Mouse (Mus musculus) layer of hippocampus, postnatal 36 days (tissue): ENCODE measurements around the gene Gm5483. TPM values are rescaled to one million over a fixed set of nuclear protein-coding genes. Genes with fewer than 3 reads are reported as not detected.
"Not testable (repeated sequence)": the region's sequence is repeated elsewhere in the genome, so short reads cannot be mapped to it uniquely, and the experiment has no call there.

ENCODE experiments used
- DNase-seq, 2 experiments: peaks; one replicate each; pipeline ENCODE4 v3.0.0; 2022
- total RNA-seq, 2 experiments: library from RNA; stranded (reverse); gene quantifications; 2 replicates each; pipeline ENCODE4 v1.2.3; 2021

Gene Gm5483
- not detected for total RNA-seq

- DNase-seq: not testable (repeated sequence)
Observed at GRCm38 (mm10) chr16:36183912-36184311, at the start of gene Gm5483. Gene Gm5483 (plus strand): TSS chr16:36184212.

GRCm38 (mm10) chr16:36138201-36138600, 45.8 kb upstream of the Gm5483 start:
- no peak for DNase-seq

GRCm38 (mm10) chr16:36156402-36156975, 27.5 kb upstream of the Gm5483 start, which contains the start of gene Stfa2l1:
Gene Stfa2l1 (plus strand): TSS chr16:36156811.
- no peak for DNase-seq

GRCm38 (mm10) chr16:36167841-36168240, 16.2 kb upstream of the Gm5483 start:
- DNase-seq: not testable (repeated sequence)

GRCm38 (mm10) chr16:36176108-36176507, 7.9 kb upstream of the Gm5483 start:
- no peak for DNase-seq

GRCm38 (mm10) chr16:36179910-36180309, 4.1 kb upstream of the Gm5483 start:
- DNase-seq: no peak

DNA sequence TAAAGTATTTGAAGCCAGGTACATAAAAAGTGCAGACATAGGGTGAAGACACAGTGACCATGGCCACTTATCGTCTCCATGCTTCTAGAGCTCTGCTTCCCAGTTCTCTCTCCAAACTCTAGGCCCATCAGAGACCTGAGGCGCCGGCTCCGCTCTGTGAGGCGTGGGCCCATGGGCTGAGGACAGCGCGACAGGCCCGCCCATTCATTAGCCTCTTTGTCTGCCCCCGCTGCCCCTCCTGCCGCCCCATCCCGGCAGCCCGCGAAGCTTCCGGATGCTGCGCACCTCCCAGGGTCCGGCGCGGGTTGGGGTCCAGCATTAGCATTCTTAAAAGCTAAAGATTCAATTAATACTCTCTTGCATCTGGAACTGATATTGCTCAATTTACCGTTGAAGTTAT, 15.2 kb downstream of the Gm5483 start:
- no peak for DNase-seq

GRCm38 (mm10) chr16:36203846-36204245, 19.8 kb downstream of the Gm5483 start:
- no peak for DNase-seq

GRCm38 (mm10) chr16:36205684-36206083, 21.7 kb downstream of the Gm5483 start:
- not testable (repeated sequence) for DNase-seq

- no peak for DNase-seq
Observed at GRCm38 (mm10) chr16:36209967-36210453, 26.0 kb downstream of the Gm5483 start, which contains the start of gene Gm5416. Gene Gm5416 (plus strand): TSS chr16:36210403.

DNA sequence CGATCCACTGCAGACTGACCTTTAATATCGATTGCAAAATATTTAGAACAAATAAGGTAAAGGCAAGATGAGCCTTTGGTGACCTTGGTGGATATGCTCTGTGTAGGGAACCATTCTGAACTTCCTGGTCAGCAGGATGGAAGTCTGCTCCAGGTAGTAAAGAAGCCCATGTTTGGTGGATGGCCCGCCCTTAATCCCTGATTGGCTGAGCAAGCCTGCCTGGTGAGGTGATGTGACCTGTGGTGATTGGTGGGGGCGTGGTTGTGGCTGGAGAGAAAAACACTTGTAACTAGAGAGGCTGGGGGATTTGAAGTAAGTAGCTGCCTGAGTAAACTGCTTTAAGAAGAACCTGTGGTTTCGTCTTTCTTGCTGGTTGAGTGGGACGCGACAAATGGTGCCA, 37.2 kb downstream of the Gm5483 start, which contains the start of gene 2010005H15Rik:
Gene 2010005H15Rik (plus strand): TSS at position 301 of the 400 bp plus-strand sequence.
- not testable (repeated sequence) for DNase-seq

Other genes with a start within 250 kb of the Gm5483 start
- 1 to 10 TPM; 3.2 to 3.3 TPM for gene Parp9, start 245.7 kb upstream of the Gm5483 start, total RNA-seq
- gene Dtx3l, start 245.1 kb upstream of the Gm5483 start, total RNA-seq: 1 to 10 TPM; 4.3 to 4.4 TPM
- gene Kpna1, start 205.5 kb upstream of the Gm5483 start, total RNA-seq: 100 to 1,000 TPM; 134 to 153 TPM
- gene Wdr5b, start 143.0 kb upstream of the Gm5483 start, total RNA-seq: 1 to 10 TPM; 5.4 to 5.8 TPM
- 10 to 100 TPM; 81.1 to 82.7 TPM for gene Fam162a, start 112.6 kb upstream of the Gm5483 start, total RNA-seq
- gene Ccdc58, start 112.5 kb upstream of the Gm5483 start, total RNA-seq: 10 to 100 TPM; 21.3 to 23.9 TPM
- gene Csta1, start 53.0 kb upstream of the Gm5483 start, total RNA-seq: not detected
- gene Stfa2l1, start 27.4 kb upstream of the Gm5483 start, total RNA-seq: not detected
- not detected for gene Gm5416, start 26.2 kb downstream of the Gm5483 start, total RNA-seq
- gene 2010005H15Rik, start 37.3 kb downstream of the Gm5483 start, total RNA-seq: not detected
- gene Stfa1, start 92.7 kb downstream of the Gm5483 start, total RNA-seq: not detected
- gene BC117090, start 150.1 kb downstream of the Gm5483 start, total RNA-seq: not detected
- gene BC100530, start 183.5 kb downstream of the Gm5483 start, total RNA-seq: not detected
- gene Stfa2, start 224.2 kb downstream of the Gm5483 start, total RNA-seq: not detected